Mouse (Mus musculus) testis, adult 2 months (tissue): ENCODE results near the gene Kdr.

ENCODE experiments used
- CTCF ChIP-seq: fragments of 200-500 bp; IDR thresholded peaks from 2 replicates; pipeline ENCODE4 v1.5.1; 2012; ENCODE audit warnings: low read depth, mild to moderate bottlenecking, inconsistent platforms, low read length, moderate library complexity; ENCODE audit not compliant: control insufficient read depth, insufficient read depth, insufficient replicate concordance
- POLR2A ChIP-seq: fragments of 200-500 bp; IDR thresholded peaks from 2 replicates; pipeline ENCODE4 v1.6.1; 2012; ENCODE audit warnings: low read depth, mild to moderate bottlenecking, inconsistent platforms, low read length, moderate library complexity; ENCODE audit not compliant: control insufficient read depth

DNA sequence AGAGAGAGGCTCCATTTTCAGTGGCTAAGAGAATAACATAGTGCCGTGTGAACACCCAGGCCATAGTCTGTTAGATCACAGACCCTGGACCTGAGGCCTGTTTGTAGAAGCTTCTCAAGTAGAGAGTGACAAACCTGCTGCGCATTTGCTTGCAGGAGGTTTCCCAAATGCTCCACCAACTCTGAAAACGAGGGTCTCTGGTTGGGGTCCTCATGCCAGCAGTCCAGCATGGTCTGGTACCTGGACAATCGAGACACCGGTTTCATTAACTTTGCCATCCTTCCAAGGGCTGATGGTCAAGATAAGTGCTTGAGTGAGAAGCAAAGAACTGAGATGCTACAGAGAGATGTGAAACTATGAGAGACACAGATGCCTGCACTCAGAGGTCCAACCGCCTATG lies 35.0 kb downstream of the Kdr start:
- TF ChIP-seq CTCF (no peak), POLR2A (no peak)
